Mouse (Mus musculus): ENCODE measurements around the gene Olfr1349. TPM values are rescaled to one million over a fixed set of nuclear protein-coding genes. Genes with fewer than 3 reads are reported as not detected.
"Not testable (repeated sequence)": the region's sequence is repeated elsewhere in the genome, so short reads cannot be mapped to it uniquely, and the experiment has no call there.

Olfr1349 gene
- total RNA-seq (2021): not detected

GRCm38 (mm10) chr7:6522850-6523249 lies at the start of gene Olfr1349:
Gene Olfr1349 (minus strand): TSS chr7:6522950.
- intact Hi-C loops (cut with DNase I): no loop called here
- no peak for DNase-seq

- DNase-seq: no peak
- intact Hi-C loops (cut with DNase I): no loop called here
Measured at GRCm38 (mm10) chr7:6564541-6564940, 41.8 kb upstream of the Olfr1349 start, which contains the start of gene Olfr1350. Gene Olfr1350 (plus strand): TSS chr7:6564841.

- peak; percentile 16 for DNase-seq
- intact Hi-C loops (cut with DNase I): no loop called here
Measured at GRCm38 (mm10) chr7:6526141-6526540, 3.4 kb upstream of the Olfr1349 start.

GRCm38 (mm10) chr7:6525001-6525400 lies 2.3 kb upstream of the Olfr1349 start:
- intact Hi-C loops (cut with DNase I): no loop called here
- no peak for DNase-seq

GRCm38 (mm10) chr7:6521666-6522065 lies 1.1 kb downstream of the Olfr1349 start:
- no peak for DNase-seq
- intact Hi-C loops (cut with DNase I): no loop called here

- DNase-seq: no peak
- intact Hi-C loops (cut with DNase I): no loop called here
Measured at GRCm38 (mm10) chr7:6508648-6509047, 14.1 kb downstream of the Olfr1349 start, which contains the start of gene Olfr1348. Gene Olfr1348 (minus strand): TSS chr7:6508748.

- intact Hi-C loops (cut with DNase I): no loop called here
- DNase-seq: no peak
Measured at GRCm38 (mm10) chr7:6499655-6500054, 23.1 kb downstream of the Olfr1349 start, which contains the start of gene Olfr1347. Gene Olfr1347 (minus strand): TSS chr7:6499755.

GRCm38 (mm10) chr7:6486841-6487240 lies 35.9 kb downstream of the Olfr1349 start, which contains the start of gene Olfr5:
Gene Olfr5 (minus strand): TSS chr7:6486941.
- no peak for DNase-seq
- intact Hi-C loops (cut with DNase I): no loop called here

GRCm38 (mm10) chr7:6477633-6478032 lies 45.1 kb downstream of the Olfr1349 start:
- DNase-seq; intact Hi-C loops (cut with DNase I): not testable (repeated sequence)

- DNase-seq: no peak
- intact Hi-C loops (cut with DNase I): no loop called here
Measured at GRCm38 (mm10) chr7:6466951-6467350, 55.8 kb downstream of the Olfr1349 start, which contains the start of gene Olfr1346. Gene Olfr1346 (plus strand): TSS chr7:6467101.

Other genes with a start within 250 kb of the Olfr1349 start
- 10 to 100 TPM; 10.1 to 12.2 TPM for gene Zfp667, start 236.4 kb downstream of the Olfr1349 start, total RNA-seq (2021)
- 10 to 100 TPM; 14.9 to 17.2 TPM for gene Zfp583, start 191.7 kb downstream of the Olfr1349 start, total RNA-seq (2021)
- 1 to 10 TPM; 7.6 to 9.4 TPM for gene Gm3854, start 179.2 kb downstream of the Olfr1349 start, total RNA-seq (2021)
- 1 to 10 TPM; 4.3 to 5.6 TPM for gene Zfp78, start 159.7 kb downstream of the Olfr1349 start, total RNA-seq (2021)
- gene Zfp28, start 139.7 kb downstream of the Olfr1349 start, total RNA-seq (2021): 10 to 100 TPM; 17.7 to 18.0 TPM
- 10 to 100 TPM; 12.2 to 16.6 TPM for gene Smim17, start 124.2 kb downstream of the Olfr1349 start, total RNA-seq (2021)
- under 1 TPM; 0.44 to 0.56 TPM for gene Gm20715, start 112.7 kb downstream of the Olfr1349 start, total RNA-seq (2021)
- under 1 TPM in 1 of 2 experiments, not detected in 1; 0.54 TPM for gene Olfr1344, start 84.3 kb downstream of the Olfr1349 start, total RNA-seq (2021)
- gene Olfr1336, start 66.8 kb downstream of the Olfr1349 start, total RNA-seq (2021): under 1 TPM in 1 of 2 experiments, not detected in 1; 0.06 TPM
- gene Olfr1346, start 55.8 kb downstream of the Olfr1349 start, total RNA-seq (2021): not detected
- not detected for gene Olfr5, start 36.0 kb downstream of the Olfr1349 start, total RNA-seq (2021)
- not detected for gene Olfr1347, start 23.2 kb downstream of the Olfr1349 start, total RNA-seq (2021)
- not detected for gene Olfr1348, start 14.2 kb downstream of the Olfr1349 start, total RNA-seq (2021)
- not detected for gene Olfr1350, start 41.9 kb upstream of the Olfr1349 start, total RNA-seq (2021)
- 10 to 100 TPM; 20.5 to 37.4 TPM for gene Zim1, start 173.5 kb upstream of the Olfr1349 start, total RNA-seq (2021)
- gene Peg3, start 207.5 kb upstream of the Olfr1349 start, total RNA-seq (2021): 100 to 1,000 TPM in 1 of 2 experiments, 10 to 100 TPM in 1; 94.3 to 117 TPM
- 10 to 100 TPM; 52.9 to 67.1 TPM for gene Usp29, start 207.6 kb upstream of the Olfr1349 start, total RNA-seq (2021)

All from left cerebral cortex, postnatal 4 days (tissue).